Mouse (Mus musculus) midbrain, embryonic 12.5 days (tissue): Measurements from ENCODE around the gene Rbmxl1. TPM values are rescaled to one million over a fixed set of nuclear protein-coding genes. Genes with fewer than 3 reads are reported as not detected.

ENCODE experiments used
- ATAC-seq: fragments of 200-750 bp; cut with Nextera tagmentation; 2 replicates; pipeline ENCODE4 v1.8.0; 2017; ENCODE audit warnings: low read depth, moderate TSS enrichment, moderate library complexity; ENCODE audit not compliant: low FRiP score
- H3K27ac ChIP-seq: fragments of 300-500 bp; sonication (generic); replicated peaks from 2 replicates; pipeline ENCODE4 v1.5.1; 2016; ENCODE audit warnings: mild to moderate bottlenecking
- H3K27me3 ChIP-seq: fragments of 300-500 bp; sonication (generic); 2 replicates; pipeline ENCODE4 v1.6.1; 2016; ENCODE audit warnings: mild to moderate bottlenecking
- H3K36me3 ChIP-seq: fragments of 300-500 bp; sonication (generic); 2 replicates; pipeline ENCODE4 v1.6.1; 2016
- H3K4me1 ChIP-seq: fragments of 300-500 bp; sonication (generic); 2 replicates; pipeline ENCODE4 v1.6.1; 2016
- H3K4me2 ChIP-seq: fragments of 300-500 bp; sonication (generic); replicated peaks from 2 replicates; pipeline ENCODE4 v1.6.1; 2016; ENCODE audit warnings: mild to moderate bottlenecking, moderate library complexity
- H3K4me3 ChIP-seq: fragments of 300-500 bp; sonication (generic); 2 replicates; pipeline ENCODE4 v1.5.1; 2016; ENCODE audit warnings: mild to moderate bottlenecking
- H3K9ac ChIP-seq: fragments of 300-500 bp; sonication (generic); replicated peaks from 2 replicates; pipeline ENCODE4 v1.6.1; 2016; ENCODE audit warnings: mild to moderate bottlenecking, moderate library complexity
- H3K9me3 ChIP-seq: fragments of 300-500 bp; sonication (generic); 2 replicates; pipeline ENCODE4 v1.6.1; 2016; ENCODE audit warnings: mild to moderate bottlenecking
- WGBS: fragments of 180-500 bp; shearing (Covaris S2); methylation state at CpG from one replicate; pipeline ENCODE4 v1.1.7; 2016; 5-methylcytosine and 5-hydroxymethylcytosine counted together
- polyA plus RNA-seq: library from polyadenylated mRNA; unstranded; fragments of >200 nt; fragmentation: Nextera tagmentation; extraction: Ambion mirVana; gene quantifications from 2 replicates; pipeline ENCODE4 v1.2.1, GENCODE M21; 2016

Gene Rbmxl1
- polyA plus RNA-seq, 1 experiment from 2014 or later = 338 TPM

- H3K4me3 ChIP-seq = no peak overlapping the region
- no peaks in the 10 kb centered on the region for H3K9me3 ChIP-seq
- 66% methylated on average over 6 of the region's 6 CpGs for WGBS
- H3K27me3 ChIP-seq = no peaks in the 10 kb centered on the region
- H3K36me3 ChIP-seq = no peaks in the 10 kb centered on the region
- no peak overlapping the region for H3K9ac ChIP-seq
- no peak overlapping the region for H3K27ac ChIP-seq
- H3K4me2 ChIP-seq = no peak overlapping the region
- ATAC-seq = no peak
- H3K4me1 ChIP-seq = no peaks in the 10 kb centered on the region
Observed at GRCm38 (mm10) chr8:78477051-78477829, 31.5 kb downstream of the Rbmxl1 start.

DNA sequence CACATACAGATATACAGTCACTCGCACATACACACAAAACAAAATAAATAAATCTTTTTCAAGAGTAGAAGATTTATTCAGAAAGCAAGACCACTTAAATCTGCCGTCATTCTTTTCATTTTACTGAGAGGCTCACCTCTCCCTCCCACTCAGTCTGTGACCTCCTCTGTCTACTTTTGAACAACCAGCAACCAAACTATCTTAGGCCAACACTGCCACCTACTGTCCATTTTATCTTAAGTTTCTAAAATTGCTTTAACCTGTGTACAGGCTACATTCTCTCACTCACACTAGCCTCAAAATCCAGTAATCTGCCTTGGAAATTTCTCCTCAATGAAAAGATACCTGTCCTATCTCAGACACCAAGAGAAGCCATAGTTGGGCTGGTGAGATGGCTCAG, 40.8 kb downstream of the Rbmxl1 start:
- H3K27me3 ChIP-seq = no peaks in the 10 kb centered on the region
- H3K4me3 ChIP-seq = no peak overlapping the region
- no peaks in the 10 kb centered on the region for H3K4me1 ChIP-seq
- WGBS = 90% methylated on average over 2 of the region's 2 CpGs
- no peak for ATAC-seq
- H3K4me2 ChIP-seq = no peak overlapping the region
- H3K9ac ChIP-seq = no peak overlapping the region
- H3K9me3 ChIP-seq = no peaks in the 10 kb centered on the region; the same call in 1 of the 2 replicates
- H3K36me3 ChIP-seq = no peaks in the 10 kb centered on the region
- no peak overlapping the region for H3K27ac ChIP-seq

GRCm38 (mm10) chr8:78463941-78464340, 44.8 kb downstream of the Rbmxl1 start:
- Histone ChIP-seq H3K4me3 (no peak overlapping the region), H3K4me2 (no peak overlapping the region), H3K27me3 (no peaks in the 10 kb centered on the region), H3K4me1 (no peaks in the 10 kb centered on the region), H3K27ac (no peak overlapping the region), H3K36me3 (no peaks in the 10 kb centered on the region), H3K9me3 (no peaks in the 10 kb centered on the region; the same call in 1 of the 2 replicates), H3K9ac (no peak overlapping the region)
- 82% methylated on average over 2 of the region's 2 CpGs for WGBS
- no peak for ATAC-seq

DNA sequence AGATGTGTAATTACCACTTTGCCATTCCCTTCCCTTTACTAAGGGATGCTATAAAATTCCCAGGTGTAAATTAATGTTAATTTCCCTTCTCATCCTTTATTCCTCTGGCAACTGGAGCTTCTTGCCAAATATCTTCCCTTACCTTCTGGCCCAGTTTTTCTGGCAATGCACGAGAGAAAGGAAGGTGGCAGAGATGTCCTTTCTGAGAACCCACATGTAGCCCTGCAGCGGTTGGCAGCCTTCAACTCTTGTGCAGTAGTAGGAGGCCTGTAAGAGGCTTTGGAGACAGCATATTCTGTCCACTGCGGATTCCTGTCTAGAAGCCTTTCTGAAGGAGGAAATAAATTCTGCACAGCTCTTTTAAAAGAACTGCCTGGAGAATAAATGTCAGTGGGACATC, 52.3 kb downstream of the Rbmxl1 start:
- Histone ChIP-seq H3K4me3 (no peak overlapping the region), H3K27me3 (no peaks in the 10 kb centered on the region), H3K4me2 (no peak overlapping the region), H3K9me3 (no peaks in the 10 kb centered on the region), H3K27ac (no peak overlapping the region), H3K4me1 (no peaks in the 10 kb centered on the region), H3K9ac (no peak overlapping the region), H3K36me3 (no peaks in the 10 kb centered on the region)
- 79% methylated on average over 3 of the region's 3 CpGs for WGBS
- ATAC-seq = no peak

Other genes starting within 250 kb of the Rbmxl1 start
- gene Pou4f2, start 72.3 kb downstream of the Rbmxl1 start, polyA plus RNA-seq = 3.8 and 4.0 TPM in 2 replicates
- 13.8 and 15.9 TPM in 2 replicates for gene Slc10a7, start 448 bp upstream of the Rbmxl1 start, polyA plus RNA-seq